Mouse (Mus musculus) hindbrain, embryonic 14.5 days (tissue): ENCODE measurements around the gene Fam155a. TPM values are rescaled to one million over a fixed set of nuclear protein-coding genes. Genes with fewer than 3 reads are reported as not detected.

ENCODE experiments used
- ATAC-seq: fragments of 200-750 bp; cut with Nextera tagmentation; 2 replicates; pipeline ENCODE4 v1.8.0; 2017; ENCODE audit warnings: moderate number of reproducible peaks, mild to moderate bottlenecking, moderate TSS enrichment, moderate library complexity; ENCODE audit not compliant: low FRiP score
- DNase-seq: peaks from one replicate; pipeline ENCODE4 v3.0.0-alpha.2; 2015; ENCODE audit warnings: low spot score
- H3K27ac ChIP-seq: fragments of 300-500 bp; sonication (generic); 2 replicates; pipeline ENCODE4 v1.5.1; 2014; ENCODE audit warnings: mild to moderate bottlenecking, moderate library complexity
- H3K27me3 ChIP-seq: fragments of 300-500 bp; sonication (generic); 2 replicates; pipeline ENCODE4 v1.6.1; 2014; ENCODE audit warnings: mild to moderate bottlenecking, low read length, mixed read lengths; ENCODE audit not compliant: control insufficient read depth, insufficient read depth
- H3K36me3 ChIP-seq: fragments of 300-500 bp; sonication (generic); replicated peaks from 2 replicates; pipeline ENCODE4 v1.6.1; 2014; ENCODE audit not compliant: control insufficient read depth, insufficient read depth
- H3K4me1 ChIP-seq: fragments of 300-500 bp; sonication (generic); replicated peaks from 2 replicates; pipeline ENCODE4 v1.6.1; 2014; ENCODE audit warnings: antibody characterized with exemption, low read length, mixed read lengths; ENCODE audit not compliant: control insufficient read depth, insufficient read depth
- H3K4me2 ChIP-seq: fragments of 300-500 bp; sonication (generic); replicated peaks from 2 replicates; pipeline ENCODE4 v1.6.1; 2014; ENCODE audit warnings: mild to moderate bottlenecking, moderate library complexity
- H3K4me3 ChIP-seq: fragments of 300-500 bp; sonication (generic); replicated peaks from 2 replicates; pipeline ENCODE4 v1.5.1; 2014; ENCODE audit warnings: mild to moderate bottlenecking, low read length
- H3K9ac ChIP-seq: fragments of 300-500 bp; sonication (generic); 2 replicates; pipeline ENCODE4 v1.6.1; 2014
- H3K9me3 ChIP-seq: fragments of 300-500 bp; sonication (generic); 2 replicates; pipeline ENCODE4 v1.6.1; 2016; ENCODE audit warnings: low read length; ENCODE audit not compliant: control insufficient read depth
- WGBS: fragments of 180-500 bp; shearing (Covaris S2); extraction: QIAGEN DNeasy Blood & Tissue Kit; methylation state at CpG from one replicate; pipeline ENCODE4 v1.1.7; 2014; 5-methylcytosine and 5-hydroxymethylcytosine counted together
- polyA plus RNA-seq: library from polyadenylated mRNA; unstranded; fragments of >200 nt; fragmentation: Nextera tagmentation; extraction: Ambion mirVana; gene quantifications from 2 replicates; pipeline ENCODE4 v1.2.1, GENCODE M21; 2014

Gene Fam155a
- polyA plus RNA-seq, 1 experiment from 2014 or later = 28.7 TPM

- Histone ChIP-seq H3K4me1 (0 out of 2 replicates have a peak, but pooled peaks cover 5% of the 10 kb centered on the region), H3K36me3 (no peaks in the 10 kb centered on the region), H3K27me3 (no peaks in the 10 kb centered on the region), H3K27ac (no peak overlapping the region), H3K9me3 (no peaks in the 10 kb centered on the region), H3K9ac (no peak overlapping the region), H3K4me2 (no peak overlapping the region), H3K4me3 (no peak overlapping the region)
- ATAC-seq (no peak), DNase-seq (no peak)
- 81% methylated on average over 7 of the region's 7 CpGs for WGBS
Measured at GRCm38 (mm10) chr8:9226767-9227166, 544.2 kb downstream of the Fam155a start.

GRCm38 (mm10) chr8:9211751-9212150, 559.2 kb downstream of the Fam155a start:
- no peak for ATAC-seq
- Histone ChIP-seq H3K36me3 (no peaks in the 10 kb centered on the region), H3K4me1 (no peaks in the 10 kb centered on the region), H3K9ac (no peak overlapping the region), H3K27ac (no peak overlapping the region), H3K4me3 (no peak overlapping the region), H3K27me3 (no peaks in the 10 kb centered on the region), H3K9me3 (no peaks in the 10 kb centered on the region), H3K4me2 (no peak overlapping the region)
- no peak for DNase-seq
- WGBS = 65% methylated on average over 4 of the region's 4 CpGs

DNA sequence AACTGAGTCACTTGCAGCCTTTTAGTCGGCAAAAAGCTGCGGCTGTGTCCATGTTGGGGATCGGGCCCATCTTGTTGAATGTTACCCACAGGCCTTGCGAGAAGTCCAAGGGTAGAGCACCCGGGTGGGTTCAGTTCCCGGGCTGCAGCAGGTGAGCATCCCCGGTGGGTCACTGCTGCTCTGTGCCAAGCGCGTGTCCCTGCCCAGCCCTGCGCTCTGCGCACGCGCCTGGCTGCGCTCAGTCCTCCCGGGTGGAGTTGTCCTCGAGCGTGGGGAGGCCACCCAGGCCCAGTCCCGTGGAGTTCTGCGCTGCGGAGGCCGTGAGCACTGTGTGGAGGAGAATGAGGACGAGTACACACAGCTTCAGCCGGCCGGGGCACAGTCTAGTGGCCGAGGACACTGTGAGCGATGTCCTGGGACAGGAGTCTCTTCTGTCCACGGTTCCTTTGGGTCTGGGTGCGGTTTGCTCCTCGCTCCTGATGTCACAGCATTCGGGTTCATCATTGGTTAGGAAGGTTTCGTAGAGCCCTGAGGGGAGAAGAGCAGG, 563.4 kb downstream of the Fam155a start:
- no peak for DNase-seq
- H3K36me3 ChIP-seq = no peaks in the 10 kb centered on the region
- H3K9ac ChIP-seq = no peak overlapping the region
- no peak overlapping the region for H3K4me3 ChIP-seq
- WGBS = 93% methylated on average over 31 of the region's 31 CpGs
- 0 out of 2 replicates have a peak, but pooled peaks cover 7% of the 10 kb centered on the region for H3K4me1 ChIP-seq
- H3K27ac ChIP-seq = no peak overlapping the region
- H3K9me3 ChIP-seq = no peaks in the 10 kb centered on the region
- no peak overlapping the region for H3K4me2 ChIP-seq
- H3K27me3 ChIP-seq = no peaks in the 10 kb centered on the region
- no peak for ATAC-seq

GRCm38 (mm10) chr8:9204345-9205067, 566.5 kb downstream of the Fam155a start:
- Histone ChIP-seq H3K27ac (no peak overlapping the region), H3K4me3 (no peak overlapping the region), H3K27me3 (no peaks in the 10 kb centered on the region), H3K36me3 (no peaks in the 10 kb centered on the region), H3K9ac (no peak overlapping the region), H3K4me1 (0 out of 2 replicates have a peak, but pooled peaks cover 7% of the 10 kb centered on the region), H3K4me2 (no peak overlapping the region), H3K9me3 (no peaks in the 10 kb centered on the region)
- ATAC-seq (0 out of 2 replicates have a peak, but pooled peaks have one; percentile 24), DNase-seq (no peak)
- WGBS = 52% methylated on average over 10 of the region's 10 CpGs

- Histone ChIP-seq H3K9ac (no peak overlapping the region), H3K27me3 (no peaks in the 10 kb centered on the region), H3K36me3 (no peaks in the 10 kb centered on the region), H3K27ac (no peak overlapping the region), H3K4me2 (no peak overlapping the region), H3K9me3 (no peaks in the 10 kb centered on the region), H3K4me1 (0 out of 2 replicates have a peak, but pooled peaks cover 7% of the 10 kb centered on the region), H3K4me3 (no peak overlapping the region)
- 85% methylated on average over 3 of the region's 3 CpGs for WGBS
- ATAC-seq = peak; percentile 59; the same call in 1 of the 2 replicates
- DNase-seq = no peak
Measured at GRCm38 (mm10) chr8:9200099-9200498, 570.9 kb downstream of the Fam155a start.

DNA sequence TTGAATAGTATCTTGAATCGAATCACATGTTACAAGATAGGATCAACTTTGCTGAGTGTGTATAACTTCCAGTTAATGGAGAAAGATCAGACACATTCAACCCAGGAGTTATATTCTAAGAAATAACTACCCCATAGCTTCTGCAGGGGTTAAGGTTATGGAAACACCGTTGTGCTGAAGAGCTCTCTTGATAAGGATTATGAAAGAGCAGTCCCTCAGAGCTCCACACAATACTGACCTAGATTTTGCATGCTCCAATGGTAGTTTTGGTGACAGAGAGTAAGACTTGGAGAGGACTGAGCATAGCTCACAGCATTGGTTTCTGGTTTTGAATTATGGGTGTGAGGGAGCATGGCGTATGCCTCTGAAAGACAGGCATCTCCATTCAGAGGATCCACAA, 579.3 kb downstream of the Fam155a start:
- H3K9me3 ChIP-seq = no peaks in the 10 kb centered on the region
- H3K4me2 ChIP-seq = no peak overlapping the region
- H3K27me3 ChIP-seq = no peaks in the 10 kb centered on the region
- no peaks in the 10 kb centered on the region for H3K4me1 ChIP-seq
- H3K4me3 ChIP-seq = no peak overlapping the region
- no peak overlapping the region for H3K27ac ChIP-seq
- no peaks in the 10 kb centered on the region for H3K36me3 ChIP-seq
- WGBS = 85% methylated on average over 3 of the region's 3 CpGs
- no peak overlapping the region for H3K9ac ChIP-seq
- no peak for ATAC-seq
- no peak for DNase-seq

DNA sequence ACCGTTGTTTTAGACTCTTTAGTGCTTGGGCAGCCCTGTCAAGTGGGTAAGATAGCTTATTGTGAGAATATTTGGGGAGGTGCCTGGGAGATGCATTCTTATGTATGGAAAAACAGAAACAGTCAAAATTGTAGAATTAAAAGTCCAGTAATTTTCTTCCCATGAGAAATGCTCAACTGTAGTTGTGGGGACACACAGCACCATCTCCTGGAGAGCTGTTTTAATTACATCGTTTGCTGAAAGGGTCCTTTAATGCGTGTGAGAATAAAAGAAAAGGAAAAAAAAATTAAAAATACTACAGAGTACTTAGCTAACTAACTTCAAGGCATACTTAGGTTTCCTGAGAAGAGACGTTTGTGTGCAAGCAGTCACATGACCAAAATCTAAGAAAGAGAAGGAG, 582.3 kb downstream of the Fam155a start:
- Histone ChIP-seq H3K9me3 (no peaks in the 10 kb centered on the region), H3K4me2 (no peak overlapping the region), H3K27ac (no peak overlapping the region), H3K9ac (no peak overlapping the region), H3K27me3 (no peaks in the 10 kb centered on the region), H3K4me1 (no peaks in the 10 kb centered on the region), H3K4me3 (no peak overlapping the region), H3K36me3 (no peaks in the 10 kb centered on the region)
- 40% methylated on average over 4 of the region's 4 CpGs for WGBS
- DNase-seq (peak; percentile 55), ATAC-seq (no peak)

DNA sequence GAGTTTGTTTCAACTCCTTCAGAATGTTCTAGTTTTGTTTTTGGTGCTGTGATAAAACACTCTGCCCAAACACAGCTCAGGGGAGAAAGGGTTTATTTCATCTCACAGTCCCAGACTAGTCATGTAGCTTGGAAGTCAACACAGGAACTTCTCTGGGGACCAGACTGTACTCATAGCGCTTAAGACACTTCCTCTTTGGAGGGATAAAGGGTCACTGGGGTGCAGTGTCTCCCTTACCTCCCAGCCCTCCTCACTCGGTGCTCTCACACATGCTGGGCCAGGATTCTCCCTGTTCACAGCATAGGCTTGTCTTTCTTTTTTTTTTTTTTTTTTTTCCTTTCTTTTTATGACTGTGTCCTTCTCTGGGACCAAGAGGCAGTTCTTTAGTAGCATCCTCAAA, 585.8 kb downstream of the Fam155a start:
- H3K4me3 ChIP-seq = no peak overlapping the region
- no peak overlapping the region for H3K9ac ChIP-seq
- ATAC-seq = no peak
- H3K4me2 ChIP-seq = no peak overlapping the region
- H3K36me3 ChIP-seq = no peaks in the 10 kb centered on the region
- H3K27me3 ChIP-seq = no peaks in the 10 kb centered on the region
- H3K4me1 ChIP-seq = no peaks in the 10 kb centered on the region
- H3K27ac ChIP-seq = no peak overlapping the region
- H3K9me3 ChIP-seq = no peaks in the 10 kb centered on the region
- DNase-seq = no peak
- WGBS = 66% methylated on average over 2 of the region's 2 CpGs

- H3K4me3 ChIP-seq = no peak overlapping the region
- no peaks in the 10 kb centered on the region for H3K4me1 ChIP-seq
- peaks cover 6% of the 10 kb centered on the region; the same call in 1 of the 2 replicates for H3K27me3 ChIP-seq
- no peak overlapping the region for H3K4me2 ChIP-seq
- H3K27ac ChIP-seq = no peak overlapping the region
- H3K9me3 ChIP-seq = no peaks in the 10 kb centered on the region
- ATAC-seq = no peak
- WGBS = 60% methylated on average over 7 of the region's 7 CpGs
- DNase-seq = no peak
- H3K36me3 ChIP-seq = no peaks in the 10 kb centered on the region
- H3K9ac ChIP-seq = no peak overlapping the region
Measured at GRCm38 (mm10) chr8:9182461-9182860, 588.5 kb downstream of the Fam155a start.
